Mouse (Mus musculus): ENCODE results near the gene C4b.
"Not testable (repeated sequence)": the region's sequence is repeated elsewhere in the genome, so short reads cannot be mapped to it uniquely, and the experiment has no call there.

DNA sequence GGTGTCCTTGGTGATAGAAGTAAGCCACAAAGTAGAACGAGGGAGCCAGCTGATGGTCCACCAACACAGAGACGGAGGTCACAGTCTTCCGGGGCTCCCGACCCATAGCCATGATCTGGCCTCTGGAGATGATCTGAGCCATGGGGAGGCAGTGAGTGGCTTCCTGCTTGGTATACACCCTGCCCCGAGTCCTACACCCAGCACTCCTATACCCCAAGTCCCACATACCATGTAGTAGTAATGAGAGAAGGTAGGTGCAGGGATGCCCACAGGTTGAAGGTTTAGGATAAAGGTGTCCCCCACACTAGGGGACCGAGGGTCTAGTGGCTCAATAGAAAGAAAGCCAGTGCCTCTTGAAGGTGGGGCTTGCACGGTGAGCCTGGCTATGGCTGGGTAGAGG, 4.0 kb downstream of the C4b start:
- TF ChIP-seq CTCF, EP300 (IDR thresholded peaks at IDR 0.05; ENCODE audit: low read depth): not testable (repeated sequence)

All from liver, embryonic 14.5 days (tissue).